Mouse (Mus musculus) right cerebral cortex, postnatal 36 days (tissue): ENCODE data around the gene Arhgap5.
"Not testable (repeated sequence)": the region's sequence is repeated elsewhere in the genome, so short reads cannot be mapped to it uniquely, and the experiment has no call there.

ENCODE experiments used
- DNase-seq, 2 experiments: peaks; one replicate each; pipeline ENCODE4 v3.0.0; 2022; ENCODE audit warnings: low spot score in 2 of 2, mixed read lengths in 1 of 2

Gene Arhgap5

GRCm38 (mm10) chr12:52529740-52530139, 26.0 kb downstream of the Arhgap5 start:
- DNase-seq = no peak

DNA sequence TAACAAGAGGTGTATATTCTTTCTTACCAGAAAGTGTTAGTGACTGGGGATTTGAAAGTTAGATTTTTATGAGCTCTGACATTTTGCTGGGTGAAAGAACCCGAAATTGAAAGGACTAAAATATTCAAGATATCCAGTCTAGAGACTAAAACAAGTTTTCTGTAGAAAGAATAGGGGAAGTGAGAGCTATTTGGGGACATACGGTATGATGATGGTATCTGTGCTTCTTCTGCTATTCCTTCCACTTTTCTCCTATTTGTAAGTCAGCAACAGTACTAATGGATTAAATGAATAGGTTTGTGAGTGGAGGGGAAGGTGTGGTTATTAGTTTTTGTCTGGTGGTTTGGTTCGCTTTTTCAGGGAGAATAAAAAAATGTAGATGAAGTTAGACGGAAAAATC, 37.5 kb downstream of the Arhgap5 start:
- no peak for DNase-seq

DNA sequence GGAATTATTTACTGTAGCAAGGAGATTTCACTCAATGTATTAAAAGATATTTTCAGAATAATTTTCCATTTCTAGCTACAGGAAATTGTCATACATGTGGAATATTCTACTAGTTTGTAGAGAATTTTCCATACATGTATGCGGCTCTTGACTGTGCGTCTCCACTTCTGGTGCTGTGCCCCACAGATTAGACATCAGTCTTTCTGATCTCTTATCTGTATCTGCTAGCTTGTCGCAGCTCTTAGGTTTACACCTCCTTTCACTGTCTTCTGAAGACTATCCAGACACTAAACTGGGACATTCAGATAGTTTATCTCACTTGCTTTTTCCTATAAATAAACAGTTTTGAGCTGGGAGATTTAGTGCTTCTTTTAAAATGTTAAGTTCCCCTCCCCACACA, 40.8 kb downstream of the Arhgap5 start:
- no peak for DNase-seq

- no peak for DNase-seq
Observed at GRCm38 (mm10) chr12:52552085-52552484, 48.3 kb downstream of the Arhgap5 start.

- DNase-seq = no peak
Observed at GRCm38 (mm10) chr12:52555188-52555876, 51.6 kb downstream of the Arhgap5 start.

- no peak for DNase-seq
Observed at GRCm38 (mm10) chr12:52565654-52566053, 61.9 kb downstream of the Arhgap5 start.

GRCm38 (mm10) chr12:52573371-52573770, 69.6 kb downstream of the Arhgap5 start:
- DNase-seq = no peak

GRCm38 (mm10) chr12:52586466-52586865, 82.7 kb downstream of the Arhgap5 start:
- DNase-seq = not testable (repeated sequence)

GRCm38 (mm10) chr12:52587473-52588010, 83.8 kb downstream of the Arhgap5 start:
- DNase-seq = no peak

DNA sequence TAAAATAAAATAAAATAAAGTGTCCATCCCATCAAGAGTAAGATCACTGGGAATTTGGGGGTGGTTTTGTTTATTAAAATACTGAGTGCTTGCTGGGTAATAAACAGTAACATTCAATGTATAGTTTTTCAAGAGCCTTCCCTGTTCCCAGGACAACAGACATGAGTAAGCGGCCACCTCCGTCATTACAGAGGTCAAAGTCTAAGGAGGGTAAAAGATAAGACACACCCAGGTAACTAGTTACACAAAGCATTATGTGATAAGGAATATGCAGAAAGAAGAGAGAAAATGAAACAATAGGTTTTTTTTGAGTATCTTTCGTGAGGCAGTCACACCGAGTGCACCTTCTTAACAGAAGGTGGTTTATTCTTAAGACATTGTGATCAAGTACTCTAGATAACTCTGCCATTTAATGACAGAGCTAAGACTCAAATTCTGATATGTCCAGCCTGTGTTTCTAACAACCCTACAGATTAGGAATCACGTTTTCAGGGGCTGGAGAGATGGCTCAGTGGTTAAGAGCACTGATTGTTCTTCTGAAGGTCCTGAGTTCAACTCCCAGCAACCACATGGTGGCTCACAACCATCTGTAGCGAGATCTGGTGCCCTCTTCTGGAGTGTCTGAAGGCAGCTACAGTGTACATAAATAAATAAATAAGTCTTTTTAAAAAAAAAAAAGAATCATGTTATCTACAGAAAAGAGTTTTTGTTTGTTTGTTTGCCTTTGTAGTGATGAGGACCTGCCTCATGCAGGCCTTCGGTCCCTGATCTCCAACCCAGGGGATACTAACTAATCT, 91.8 kb downstream of the Arhgap5 start:
- no peak for DNase-seq

- no peak for DNase-seq
Observed at GRCm38 (mm10) chr12:52602471-52602870, 98.7 kb downstream of the Arhgap5 start.

DNA sequence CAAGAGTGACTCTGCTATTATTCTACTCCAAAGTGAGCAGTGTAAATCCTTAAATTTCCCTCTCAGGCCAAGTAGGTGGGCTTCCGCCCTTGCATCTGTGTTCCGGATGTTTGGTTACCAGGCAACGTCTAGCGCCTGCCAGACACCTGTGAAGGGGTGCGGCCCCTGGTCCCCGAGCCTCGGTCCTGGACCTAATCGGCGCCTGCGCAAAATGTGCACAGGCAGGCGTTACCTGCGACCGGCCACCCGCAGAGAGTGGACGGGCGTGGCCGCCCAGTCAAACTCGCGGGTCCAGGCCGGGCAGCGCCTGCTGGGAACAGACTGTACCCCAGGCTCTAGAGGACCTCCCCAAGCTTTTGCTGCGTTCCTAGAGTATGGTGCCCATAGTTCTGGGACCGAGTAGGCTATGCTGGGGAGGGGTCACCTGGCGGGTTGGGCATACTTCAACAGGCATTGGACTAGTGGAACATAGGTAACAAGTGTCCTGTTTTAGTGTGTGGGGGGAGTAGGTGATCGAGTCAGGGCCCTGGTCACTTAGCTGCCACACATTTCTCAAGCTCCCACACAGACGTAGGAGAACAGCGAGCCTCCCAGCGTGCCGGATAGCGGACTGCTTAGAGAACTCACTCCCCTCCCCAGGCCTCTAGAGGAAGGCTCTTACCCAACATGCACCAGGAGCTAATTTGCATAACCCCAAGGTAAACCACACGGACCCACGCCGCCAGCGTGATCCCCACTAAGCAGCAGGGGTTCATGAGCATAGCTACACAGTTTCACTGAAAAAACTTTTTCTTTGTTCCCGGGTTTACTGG, 99.3 kb downstream of the Arhgap5 start:
- peak; percentile 79 to 82 for DNase-seq

DNA sequence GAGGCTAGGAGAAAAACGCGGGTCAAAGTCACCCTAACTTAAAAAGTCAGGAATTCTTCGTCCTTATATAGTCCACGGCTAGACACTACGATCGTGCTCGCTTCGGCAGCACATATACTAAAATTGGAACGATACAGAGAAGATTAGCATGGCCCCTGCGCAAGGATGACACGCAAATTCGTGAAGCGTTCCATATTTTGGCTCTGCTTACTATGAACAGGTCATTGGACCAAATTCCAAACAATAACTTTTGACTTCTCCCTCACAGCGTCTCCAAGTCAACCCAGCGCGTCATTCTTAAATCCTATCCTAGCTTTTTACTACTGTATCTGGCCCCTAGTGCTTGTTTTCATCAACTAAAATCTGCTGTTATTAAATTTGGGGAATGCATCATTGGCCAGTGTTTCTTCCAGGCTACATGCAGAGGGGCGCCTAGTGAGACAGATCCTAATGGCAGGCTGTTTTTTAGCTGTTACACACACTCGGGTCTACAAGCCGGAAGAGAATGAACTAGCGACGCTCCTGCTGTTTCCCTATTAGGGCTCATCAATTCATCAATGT, 100.0 kb downstream of the Arhgap5 start:
- peak; percentile 65 to 86 for DNase-seq

DNA sequence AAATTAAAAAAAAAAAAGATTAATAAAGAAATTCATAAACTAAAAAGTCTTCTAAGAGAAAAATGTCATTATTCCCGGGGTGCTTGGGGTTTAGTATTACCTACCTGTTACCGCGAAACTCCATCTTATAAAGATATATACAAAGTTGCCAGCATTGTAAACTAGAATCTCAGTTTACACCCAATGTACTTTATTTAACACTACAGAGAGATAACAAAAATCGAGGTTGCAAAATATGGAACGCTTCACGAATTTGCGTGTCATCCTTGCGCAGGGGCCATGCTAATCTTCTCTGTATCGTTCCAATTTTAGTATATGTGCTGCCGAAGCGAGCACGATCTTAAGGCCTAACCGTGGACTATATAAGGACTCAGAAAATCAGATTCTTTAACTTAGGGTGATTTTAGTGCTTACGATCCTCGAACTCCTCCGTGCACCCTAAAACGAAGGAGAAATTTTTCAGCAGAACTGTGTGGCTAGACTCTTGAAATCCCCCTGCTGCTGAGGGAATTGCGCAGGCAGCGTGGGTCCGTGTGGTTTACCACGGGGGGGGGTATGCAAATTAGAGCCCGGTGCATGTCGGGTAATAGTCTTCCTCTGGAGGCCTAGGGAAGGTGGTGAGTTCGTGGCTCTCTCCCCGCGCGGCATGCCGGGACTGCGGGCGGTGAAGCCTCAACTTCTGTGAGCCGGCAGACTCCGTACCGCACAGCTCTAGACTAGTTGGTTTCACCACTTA, 100.7 kb downstream of the Arhgap5 start:
- DNase-seq = peak; percentile 88 to 89

DNA sequence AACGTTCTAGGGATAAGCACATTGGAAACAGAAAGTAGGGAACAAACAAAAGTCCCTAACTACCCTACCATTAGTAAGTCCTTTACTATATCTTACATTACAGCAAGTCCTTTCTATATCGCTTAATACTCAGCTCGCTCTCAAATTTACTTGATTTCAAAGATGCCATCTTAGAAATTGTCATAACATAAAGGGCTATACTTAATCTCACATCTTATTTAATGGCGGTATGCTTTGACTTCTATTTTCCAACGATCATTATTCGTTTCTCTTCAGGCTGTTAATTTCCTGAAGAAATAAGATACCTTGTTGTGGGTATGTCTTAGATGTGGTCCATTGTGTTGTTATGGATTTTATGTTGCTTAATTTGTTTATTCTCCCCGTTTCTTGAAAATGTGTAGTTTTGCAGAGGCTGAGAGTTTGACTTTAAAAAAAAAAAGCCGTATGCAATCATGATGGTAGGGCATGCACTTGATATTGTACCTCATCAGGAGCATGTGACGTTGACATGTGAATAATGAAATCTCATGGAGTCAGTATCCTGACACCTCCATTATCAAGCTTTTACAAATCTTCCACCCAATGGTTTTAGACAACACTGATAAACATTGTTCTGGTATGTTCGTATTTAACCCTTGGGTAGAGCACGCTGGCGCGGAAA, 101.3 kb downstream of the Arhgap5 start:
- no peak for DNase-seq

- DNase-seq = no peak
Observed at GRCm38 (mm10) chr12:52607411-52607810, 103.6 kb downstream of the Arhgap5 start.

DNA sequence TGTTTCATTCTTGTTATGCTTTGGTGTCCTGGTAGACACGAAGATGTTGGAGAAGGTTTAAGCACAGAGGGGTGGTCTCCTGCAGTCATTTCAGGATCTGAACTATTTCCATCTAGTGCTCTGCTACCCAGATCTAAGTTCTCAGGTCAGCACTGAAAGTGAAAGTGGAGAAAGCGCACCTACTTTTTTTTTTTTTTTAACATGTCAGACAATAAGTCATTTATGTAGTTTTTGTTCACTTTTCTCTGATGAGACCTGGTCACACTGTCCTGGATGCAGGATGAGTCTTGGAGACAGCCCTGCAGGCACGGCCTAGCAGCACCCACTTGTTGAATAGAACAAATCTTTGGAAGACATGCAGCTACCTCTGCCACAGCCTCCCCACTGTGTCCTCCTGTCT, 111.9 kb downstream of the Arhgap5 start:
- DNase-seq = no peak

GRCm38 (mm10) chr12:52618418-52619040, 114.8 kb downstream of the Arhgap5 start:
- DNase-seq = no peak

DNA sequence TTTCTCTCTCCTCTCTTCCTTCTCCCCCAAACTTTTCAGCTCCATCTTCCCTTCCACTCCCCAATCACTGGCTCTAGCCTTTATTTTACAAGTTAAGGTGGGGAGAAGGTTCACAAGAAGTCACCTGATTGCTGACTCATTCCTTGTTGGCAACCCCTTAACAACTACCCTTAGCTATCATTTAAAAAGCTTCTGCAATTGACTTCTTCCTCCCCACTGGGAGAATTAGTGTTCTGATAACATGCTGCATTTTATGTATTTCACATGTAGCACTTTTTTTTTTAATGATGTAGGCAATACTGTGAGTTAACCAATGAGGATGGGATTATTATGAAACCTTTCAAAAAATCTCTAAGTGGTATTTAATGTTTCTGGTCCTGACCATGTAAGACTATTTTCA, 115.9 kb downstream of the Arhgap5 start:
- no peak for DNase-seq
